14 mouse cellular contexts compared by ENCODE assay signal in the genomic region with DNA sequence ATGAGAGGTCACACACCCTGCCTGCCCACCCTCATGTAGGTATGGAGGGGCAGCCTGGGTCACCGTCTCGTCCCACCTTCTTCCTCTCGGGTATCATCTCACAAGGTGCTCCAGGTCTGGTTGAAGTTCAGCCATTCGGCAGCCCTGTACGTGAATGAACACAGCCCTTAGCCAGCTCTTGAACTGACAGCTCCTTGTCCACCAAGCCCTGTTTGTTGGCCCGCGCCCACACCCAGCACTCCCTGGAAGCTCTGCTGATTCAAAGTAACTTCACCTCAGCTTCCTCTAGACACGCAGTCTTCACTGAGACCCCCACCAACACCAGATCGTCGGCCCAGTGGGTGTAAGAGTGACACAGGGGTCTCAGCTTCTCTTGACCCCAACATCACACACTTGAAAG. TPM values are rescaled to one million over a fixed set of nuclear protein-coding genes. Genes with fewer than 3 reads are reported as not detected.
"Had no signal": no experiment of that assay in that cellular context is flagged by ENCODE, and none has a peak within 500 bp of the region (broad histone marks: within the 10 kb centered on the region; RNA-seq: fewer than 3 reads in every experiment).

No protein-coding gene starts in this region.

- H3K27ac ChIP-seq: kidney, postnatal 0 days; layer of hippocampus, adult 2 months; limb, embryonic 10.5 days; limb, embryonic 13.5 days; liver, embryonic 12.5 days; liver, embryonic 15.5 days; lung, embryonic 15.5 days; midbrain, embryonic 12.5 days; midbrain, embryonic 15.5 days; neural tube, embryonic 12.5 days; neural tube, embryonic 15.5 days; stomach, postnatal 0 days had no signal

- H3K4me3 ChIP-seq: layer of hippocampus, adult 2 months; limb, embryonic 13.5 days; liver, embryonic 12.5 days; liver, embryonic 15.5 days; lung, embryonic 15.5 days; midbrain, embryonic 12.5 days; midbrain, embryonic 15.5 days; neural tube, embryonic 15.5 days had no signal

- H3K36me3 ChIP-seq: limb, embryonic 10.5 days; limb, embryonic 13.5 days; liver, embryonic 12.5 days; liver, embryonic 15.5 days; lung, embryonic 15.5 days; midbrain, embryonic 12.5 days; midbrain, embryonic 15.5 days; neural tube, embryonic 12.5 days; neural tube, embryonic 15.5 days had no signal

- ATAC-seq: midbrain, embryonic 15.5 days had no signal

- DNase-seq: layer of hippocampus, adult 9-11 months had no signal

- H3K4me2 ChIP-seq: liver, embryonic 12.5 days; liver, embryonic 15.5 days had no signal

- H3K9ac ChIP-seq: liver, embryonic 12.5 days; liver, embryonic 15.5 days; lung, embryonic 15.5 days; midbrain, embryonic 15.5 days; neural tube, embryonic 15.5 days had no signal

- H3K9me3 ChIP-seq: limb, embryonic 10.5 days; limb, embryonic 13.5 days; liver, embryonic 12.5 days; liver, embryonic 15.5 days; lung, embryonic 15.5 days; midbrain, embryonic 12.5 days; midbrain, embryonic 15.5 days; neural tube, embryonic 12.5 days; neural tube, embryonic 15.5 days had no signal

RNA-seq across cellular contexts. Expression of gene Gpr132, which starts 5.0 kb away (rescaled TPM):
- total RNA-seq: layer of hippocampus, adult 2 months; left cerebral cortex, postnatal 25 days had no signal
- polyA plus RNA-seq: limb, embryonic 10.5 days; midbrain, embryonic 12.5 days; neural tube, embryonic 12.5 days had no signal
